Mouse (Mus musculus) spleen, postnatal 36 days (tissue): ENCODE measurements around the gene Prdm10.

Source experiments
- DNase-seq, 2 experiments: peaks; one replicate each; pipeline ENCODE4 v3.0.0; 2022; ENCODE audit warnings: low spot score in 2 of 2, mixed read lengths in 1 of 2

Gene Prdm10

GRCm38 (mm10) chr9:31363698-31364609 lies 83.6 kb downstream of the Prdm10 start:
- DNase-seq: no peak

- DNase-seq: no peak
These were observed 84.7 kb downstream of the Prdm10 start for GRCm38 (mm10) chr9:31365086-31365485.

GRCm38 (mm10) chr9:31371740-31372139 lies 91.4 kb downstream of the Prdm10 start:
- DNase-seq: no peak

- no peak for DNase-seq
These were observed 96.3 kb downstream of the Prdm10 start for GRCm38 (mm10) chr9:31376661-31377060.

DNA sequence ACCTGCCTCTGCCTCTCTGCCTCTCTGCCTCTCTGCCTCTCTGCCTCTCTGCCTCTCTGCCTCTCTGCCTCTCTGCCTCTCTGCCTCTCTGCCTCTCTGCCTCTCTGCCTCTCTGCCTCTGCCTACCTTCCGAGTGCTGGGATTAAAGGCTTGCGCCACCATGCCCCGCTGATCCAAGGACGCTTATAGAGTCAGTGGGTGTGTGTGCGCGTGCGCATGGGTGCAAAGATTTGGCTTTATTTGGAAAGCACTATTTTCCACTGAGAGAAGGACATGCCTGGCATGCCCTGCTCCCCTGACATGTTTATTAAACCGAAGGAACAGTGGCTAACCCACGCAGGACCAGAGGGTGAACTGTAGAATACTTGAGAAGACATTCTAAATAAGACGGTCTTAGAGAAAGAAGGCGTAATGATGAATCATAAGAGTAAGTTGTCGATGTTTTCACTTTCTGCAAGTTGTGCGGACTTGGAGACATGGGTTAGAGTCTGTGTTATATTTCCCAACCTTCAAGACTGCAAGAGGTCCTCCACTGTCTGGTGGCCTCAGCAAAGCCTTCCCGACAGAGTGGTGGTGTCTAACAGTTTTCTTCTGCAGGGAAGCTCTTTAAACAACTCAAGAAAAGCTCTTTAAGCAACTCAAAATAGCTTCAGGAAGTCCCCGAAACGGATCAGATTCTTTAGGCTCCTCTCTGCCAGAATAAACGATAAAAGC lies 104.6 kb downstream of the Prdm10 start:
- DNase-seq: no peak

- DNase-seq: no peak
These were observed 105.1 kb downstream of the Prdm10 start for GRCm38 (mm10) chr9:31385500-31385869.

DNA sequence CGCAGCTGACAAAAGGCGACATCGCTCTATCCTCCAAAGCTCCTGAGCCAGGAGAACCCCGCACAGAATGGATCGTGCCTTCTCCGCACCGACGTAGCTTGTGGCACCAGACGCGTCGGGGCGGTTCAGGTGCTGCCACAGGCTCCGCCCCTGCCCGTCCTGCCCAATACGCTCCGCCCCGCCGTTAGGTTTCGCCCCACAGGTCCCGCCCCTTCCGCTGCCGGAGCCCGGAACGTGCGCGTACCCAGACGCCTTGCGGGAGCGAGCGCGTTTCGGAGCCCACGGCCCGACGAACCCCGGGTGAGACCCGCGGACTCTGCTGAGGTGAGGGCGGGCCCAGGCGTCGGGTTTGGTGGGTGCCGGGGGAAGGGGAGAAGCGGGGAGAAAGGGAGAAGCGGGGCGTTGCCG lies 105.6 kb downstream of the Prdm10 start, which contains the start of gene Nfrkb:
Gene Nfrkb, plus strand, starts transcription at position 246 of the 408 bp plus-strand sequence.
- DNase-seq: peak; percentile 96

GRCm38 (mm10) chr9:31386368-31387180 lies 106.2 kb downstream of the Prdm10 start:
- DNase-seq: peak; percentile 41 to 45

DNA sequence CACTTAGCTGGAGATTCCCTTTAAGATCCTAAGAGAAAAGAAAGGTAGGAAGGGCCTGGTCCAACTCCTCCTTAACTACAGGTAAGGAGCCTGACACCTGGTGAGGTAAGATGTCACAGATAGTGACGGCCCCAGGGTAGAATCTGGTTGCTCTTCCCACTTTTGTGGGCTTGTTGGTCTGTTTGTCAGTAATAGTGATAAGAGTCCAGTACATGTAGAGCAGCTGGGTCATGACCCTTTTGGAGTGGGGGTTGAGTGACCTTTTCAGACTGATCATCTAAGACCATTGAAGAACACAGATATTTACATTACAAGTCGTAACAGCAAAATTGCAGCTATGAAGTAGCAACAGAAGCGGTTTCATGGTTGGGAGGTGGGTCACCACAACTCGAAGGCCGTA lies 106.9 kb downstream of the Prdm10 start:
- no peak for DNase-seq

DNA sequence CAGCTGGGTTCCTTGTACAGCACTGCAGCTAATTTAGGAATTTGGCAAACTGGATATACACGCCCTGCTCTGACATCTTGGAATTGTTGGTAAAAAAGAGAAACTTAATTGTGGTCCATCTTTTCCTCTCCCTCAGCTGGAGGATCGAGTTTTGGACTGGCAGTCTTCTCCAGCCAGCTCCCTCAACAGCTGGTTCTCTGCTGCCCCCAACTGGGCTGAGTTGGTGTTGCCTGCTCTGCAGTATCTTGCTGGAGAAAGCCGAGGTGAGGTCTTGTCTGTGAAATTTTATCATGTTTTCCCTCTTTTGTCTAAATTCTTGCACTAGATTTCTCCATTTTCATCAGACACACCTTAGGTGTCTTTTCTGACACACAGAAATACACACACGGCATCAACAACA lies 120.1 kb downstream of the Prdm10 start:
- DNase-seq: peak; percentile 39 to 44

DNA sequence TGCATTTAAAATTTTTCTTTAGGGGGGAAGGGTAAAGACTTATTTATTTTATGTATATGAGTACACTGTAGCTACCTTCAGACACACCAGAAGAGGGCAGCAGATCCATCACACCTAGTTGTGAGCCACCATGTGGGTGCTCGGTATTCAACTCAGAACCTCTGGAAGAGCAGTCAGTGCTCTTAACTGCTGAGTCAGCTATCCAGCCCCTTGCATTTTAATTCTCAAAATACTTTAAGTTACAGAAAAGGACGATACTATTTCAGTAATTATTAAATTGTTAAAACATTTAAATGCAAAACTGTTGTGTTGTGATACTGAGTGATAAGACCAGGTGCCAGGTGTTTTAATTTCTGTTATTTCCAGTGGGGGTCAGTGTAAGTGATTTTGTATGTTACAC lies 124.0 kb downstream of the Prdm10 start:
- DNase-seq: no peak

GRCm38 (mm10) chr9:31405217-31405616 lies 124.9 kb downstream of the Prdm10 start:
- DNase-seq: no peak

DNA sequence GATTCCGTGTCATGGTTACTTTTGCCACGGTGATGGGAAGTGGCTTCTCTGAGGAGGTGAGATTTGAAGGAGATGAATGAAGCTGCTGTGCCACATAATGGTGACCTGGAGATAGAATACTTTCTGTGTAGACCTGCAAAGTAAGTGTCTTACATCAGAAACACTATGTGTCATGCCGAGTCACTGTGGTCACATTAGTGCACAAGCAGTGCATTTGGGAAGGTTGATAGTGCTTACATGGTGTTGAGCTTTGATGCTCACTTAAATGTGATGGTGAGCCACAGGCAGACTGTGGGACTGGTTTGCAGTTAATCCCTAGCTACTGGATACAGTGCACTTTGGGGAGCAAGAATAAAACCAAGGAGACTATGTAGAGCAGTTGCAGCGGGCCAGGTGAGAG lies 131.8 kb downstream of the Prdm10 start:
- DNase-seq: no peak

DNA sequence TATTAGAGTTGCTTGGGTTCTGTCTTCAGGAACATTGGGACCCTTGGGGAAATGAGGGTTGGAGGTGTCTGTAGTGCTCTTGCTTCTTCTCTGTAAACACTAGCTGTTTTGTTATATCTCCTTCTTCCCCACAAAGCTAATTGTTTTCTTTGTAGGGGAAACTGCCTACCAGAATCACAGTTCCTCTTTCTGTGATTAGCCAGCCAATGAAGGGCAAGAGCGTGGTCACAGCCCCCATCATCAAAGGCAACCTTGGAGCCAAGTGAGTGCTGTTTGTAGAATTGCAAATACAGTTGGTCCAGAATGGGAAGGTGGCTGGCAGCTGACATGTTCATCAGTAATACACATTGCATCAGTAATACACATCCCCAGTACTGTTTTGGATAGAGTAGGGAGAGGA lies 138.5 kb downstream of the Prdm10 start:
- peak; percentile 47 to 57 for DNase-seq

GRCm38 (mm10) chr9:31422143-31422542 lies 141.8 kb downstream of the Prdm10 start:
- DNase-seq: no peak

GRCm38 (mm10) chr9:31428971-31429370 lies 148.6 kb downstream of the Prdm10 start:
- no peak for DNase-seq

DNA sequence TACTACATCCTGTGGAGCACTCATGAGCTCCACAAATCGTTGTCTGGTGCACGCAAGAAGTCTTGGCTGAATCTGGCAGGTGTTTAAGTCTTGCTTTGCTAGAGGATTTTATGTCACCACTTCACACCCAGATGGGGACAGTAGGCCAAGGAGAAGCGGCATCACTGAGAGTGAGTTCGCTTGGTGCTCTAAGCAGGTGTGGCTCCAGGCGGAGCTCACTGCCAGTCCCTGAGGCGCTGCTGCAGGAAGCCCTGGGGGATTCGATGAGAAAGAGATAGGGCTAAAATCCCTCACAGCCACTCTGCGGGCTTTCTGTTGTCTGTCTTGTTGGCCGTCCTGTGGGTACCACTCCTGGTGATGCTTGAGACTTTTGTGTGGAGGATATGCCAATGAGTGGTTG lies 149.7 kb downstream of the Prdm10 start:
- DNase-seq: no peak
